In genomic region chr5:114942074-114942765, GRCm38 (mm10) we compare ENCODE assay signal across 1 mouse cellular context.
TF ChIP-seq lines count a peak whose summit lies in the region.

TSS of gene 2210016L21Rik (plus strand) at chr5:114942158.

TF ChIP-seq in CH12.LX, 34 proteins besides CTCF, POLR2A, EP300 and RAD21 (continued from another document):
- TF ChIP-seq USF1 (IDR thresholded peaks at IDR 0.05; ENCODE audit: low read depth, low read length) (peak; percentile 96), CHD2 (IDR thresholded peaks at IDR 0.05; ENCODE audit: low read length) (no peak), MAZ (IDR thresholded peaks at IDR 0.05; ENCODE audit: low read depth, low read length) (no peak; the same call in none of the 2 replicates), TBP (conservative IDR thresholded peaks at IDR 0.05; ENCODE audit: low read depth, low read length) (peak; percentile 95), UBTF (IDR thresholded peaks at IDR 0.05; ENCODE audit: low read depth, low read length) (no peak), JUN (IDR thresholded peaks at IDR 0.05; ENCODE audit: insufficient read depth, low read depth, low read length) (no peak), HCFC1 (IDR thresholded peaks at IDR 0.05; ENCODE audit: low read depth, low read length) (peak; percentile 99), MAFK (IDR thresholded peaks at IDR 0.05; ENCODE audit: insufficient replicate concordance, low read length) (no peak), USF2 (conservative IDR thresholded peaks at IDR 0.05; ENCODE audit: low read depth, low read length) (peak; percentile 91), RCOR1 (conservative IDR thresholded peaks at IDR 0.05; ENCODE audit: low read depth, low read length) (0 out of 2 replicates have a peak, but pooled peaks have one; percentile 46), PAX5 (IDR thresholded peaks at IDR 0.05; ENCODE audit: low read length) (no peak), SMC3 (IDR thresholded peaks at IDR 0.05; ENCODE audit: low read depth, low read length) (no peak), SIN3A (IDR thresholded peaks at IDR 0.05; ENCODE audit: low read length) (peak; percentile 94), MXI1 (IDR thresholded peaks at IDR 0.05; ENCODE audit: low read depth, low read length) (peak; percentile 83), MAX (IDR thresholded peaks at IDR 0.05; ENCODE audit: low read length) (peak; percentile 65), TCF12 (IDR thresholded peaks at IDR 0.05; ENCODE audit: low read depth, low read length) (peak; percentile 91), ZC3H11A (IDR thresholded peaks at IDR 0.05; ENCODE audit: low read depth, low read length) (no peak), ZNF384 (IDR thresholded peaks at IDR 0.05; ENCODE audit: low read depth, low read length) (no peak), NELFE (IDR thresholded peaks at IDR 0.05; ENCODE audit: low read depth, low read length) (peak; percentile 86), BHLHE40 (IDR thresholded peaks at IDR 0.05; ENCODE audit: low read depth, low read length) (peak; percentile 72), POLR2AphosphoS2 (IDR thresholded peaks at IDR 0.05; ENCODE audit: low read depth, low read length) (peak; percentile 60; the same call in 1 of the 2 replicates), ELF1 (IDR thresholded peaks at IDR 0.05; ENCODE audit: low read depth, low read length) (peak; percentile 78), ETS1 (conservative IDR thresholded peaks at IDR 0.05; ENCODE audit: low read depth, low read length) (no peak), MEF2A (IDR thresholded peaks at IDR 0.05; ENCODE audit: borderline replicate concordance, low read depth, low read length) (peak; percentile 39), CHD1 (IDR thresholded peaks at IDR 0.05; ENCODE audit: low read depth, low read length) (no peak), E2F4 (IDR thresholded peaks at IDR 0.05; ENCODE audit: insufficient replicate concordance, low read depth, low read length) (0 out of 2 replicates have a peak, but pooled peaks have one; percentile 20)
